Mouse (Mus musculus): ENCODE data around the gene Abcg2. TPM values are rescaled to one million over a fixed set of nuclear protein-coding genes. Genes with fewer than 3 reads are reported as not detected.

Abcg2 gene
- polyA plus RNA-seq, 1 experiment = 62.7 TPM

GRCm38 (mm10) chr6:58678530-58678929 lies 94.2 kb downstream of the Abcg2 start:
- no peak overlapping the region for H3K27ac ChIP-seq (ENCODE audit: insufficient read depth, low read length)
- no peaks in the 10 kb centered on the region for H3K9me3 ChIP-seq (replicated peaks; ENCODE audit: control insufficient read depth, insufficient read depth, low read length, poor library complexity, severe bottlenecking)
- no peak overlapping the region for H3K9ac ChIP-seq (ENCODE audit: low read depth, poor library complexity, severe bottlenecking)
- H3K4me1 ChIP-seq (ENCODE audit: control insufficient read depth, insufficient read depth, low read length) = no peaks in the 10 kb centered on the region
- H3K36me3 ChIP-seq (ENCODE audit: control insufficient read depth, insufficient read depth, low read length, poor library complexity, severe bottlenecking) = no peaks in the 10 kb centered on the region; the same call in 1 of the 2 replicates
- no peak for TF ChIP-seq EP300 (IDR thresholded peaks at IDR 0.05; ENCODE audit: insufficient read depth, low read depth, low read length)
- no peak for TF ChIP-seq POLR2A (IDR thresholded peaks at IDR 0.05; ENCODE audit: insufficient read depth, low read length)
- TF ChIP-seq CTCF (IDR thresholded peaks at IDR 0.05; ENCODE audit: low read depth, low read length) = no peak
- H3K4me3 ChIP-seq (ENCODE audit: low read depth, low read length) = no peak overlapping the region
- H3K27me3 ChIP-seq (ENCODE audit: control insufficient read depth, insufficient read depth, low read length, poor library complexity, severe bottlenecking) = no peaks in the 10 kb centered on the region

DNA sequence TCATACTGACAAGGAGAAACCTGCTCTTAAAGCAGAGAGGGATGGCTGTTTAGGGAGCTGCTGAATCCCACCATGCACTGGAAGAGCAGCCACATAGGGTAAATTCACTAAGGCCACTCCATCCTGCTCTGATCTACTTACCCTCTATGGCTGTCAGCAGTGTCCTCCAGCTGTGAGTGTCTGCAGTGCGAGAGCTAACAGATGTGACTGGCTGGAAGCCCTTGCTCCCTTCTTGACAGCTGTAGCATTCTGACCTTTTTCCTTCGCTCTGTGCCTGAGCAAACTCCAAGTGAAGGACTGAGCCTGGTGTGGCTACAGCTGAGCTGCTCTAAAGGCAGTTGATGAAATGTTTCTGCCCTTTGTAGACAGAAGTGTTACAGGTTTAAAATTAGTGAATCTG lies 107.3 kb downstream of the Abcg2 start:
- no peak overlapping the region for H3K9ac ChIP-seq (ENCODE audit: low read depth, poor library complexity, severe bottlenecking)
- H3K4me3 ChIP-seq (ENCODE audit: low read depth, low read length) = no peak overlapping the region
- no peaks in the 10 kb centered on the region for H3K4me1 ChIP-seq (ENCODE audit: control insufficient read depth, insufficient read depth, low read length)
- no peaks in the 10 kb centered on the region for H3K9me3 ChIP-seq (replicated peaks; ENCODE audit: control insufficient read depth, insufficient read depth, low read length, poor library complexity, severe bottlenecking)
- no peak overlapping the region for H3K27ac ChIP-seq (ENCODE audit: insufficient read depth, low read length)
- TF ChIP-seq POLR2A (IDR thresholded peaks at IDR 0.05; ENCODE audit: insufficient read depth, low read length) (no peak), EP300 (IDR thresholded peaks at IDR 0.05; ENCODE audit: insufficient read depth, low read depth, low read length) (no peak), CTCF (IDR thresholded peaks at IDR 0.05; ENCODE audit: low read depth, low read length) (no peak)
- H3K27me3 ChIP-seq (ENCODE audit: control insufficient read depth, insufficient read depth, low read length, poor library complexity, severe bottlenecking) = no peaks in the 10 kb centered on the region
- peaks cover 2% of the 10 kb centered on the region; the same call in 1 of the 2 replicates for H3K36me3 ChIP-seq (ENCODE audit: control insufficient read depth, insufficient read depth, low read length, poor library complexity, severe bottlenecking)

- no peak overlapping the region for H3K27ac ChIP-seq (ENCODE audit: insufficient read depth, low read length)
- H3K9me3 ChIP-seq (replicated peaks; ENCODE audit: control insufficient read depth, insufficient read depth, low read length, poor library complexity, severe bottlenecking) = peaks cover 4% of the 10 kb centered on the region; the same call in 1 of the 2 replicates
- H3K4me1 ChIP-seq (ENCODE audit: control insufficient read depth, insufficient read depth, low read length) = no peaks in the 10 kb centered on the region
- no peak overlapping the region for H3K9ac ChIP-seq (ENCODE audit: low read depth, poor library complexity, severe bottlenecking)
- H3K4me3 ChIP-seq (ENCODE audit: low read depth, low read length) = no peak overlapping the region
- H3K36me3 ChIP-seq (ENCODE audit: control insufficient read depth, insufficient read depth, low read length, poor library complexity, severe bottlenecking) = no peaks in the 10 kb centered on the region
- no peaks in the 10 kb centered on the region for H3K27me3 ChIP-seq (ENCODE audit: control insufficient read depth, insufficient read depth, low read length, poor library complexity, severe bottlenecking)
- no peak for TF ChIP-seq EP300 (IDR thresholded peaks at IDR 0.05; ENCODE audit: insufficient read depth, low read depth, low read length)
- no peak for TF ChIP-seq POLR2A (IDR thresholded peaks at IDR 0.05; ENCODE audit: insufficient read depth, low read length)
- TF ChIP-seq CTCF (IDR thresholded peaks at IDR 0.05; ENCODE audit: low read depth, low read length) = no peak
Measured at GRCm38 (mm10) chr6:58694257-58694656, 109.9 kb downstream of the Abcg2 start.

DNA sequence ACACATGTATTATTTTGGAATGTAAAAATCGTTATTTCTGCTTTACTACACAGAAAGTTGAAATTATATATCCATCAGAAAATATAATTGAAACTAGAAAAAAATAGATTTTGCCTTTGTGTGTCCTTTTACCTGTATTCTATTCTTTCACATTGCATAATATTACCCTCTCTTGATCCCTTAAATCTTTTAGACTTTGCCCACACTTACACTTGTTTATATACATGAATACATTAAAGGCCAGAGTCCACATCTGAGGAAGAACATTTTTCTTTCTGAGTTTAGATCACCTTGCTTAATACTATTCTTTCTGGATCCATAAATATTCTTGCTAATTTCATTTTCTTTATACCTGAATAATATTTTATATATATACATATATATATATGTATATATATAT lies 110.4 kb downstream of the Abcg2 start:
- H3K9me3 ChIP-seq (replicated peaks; ENCODE audit: control insufficient read depth, insufficient read depth, low read length, poor library complexity, severe bottlenecking) = peaks cover 4% of the 10 kb centered on the region; the same call in 1 of the 2 replicates
- H3K27me3 ChIP-seq (ENCODE audit: control insufficient read depth, insufficient read depth, low read length, poor library complexity, severe bottlenecking) = no peaks in the 10 kb centered on the region
- no peak overlapping the region for H3K9ac ChIP-seq (ENCODE audit: low read depth, poor library complexity, severe bottlenecking)
- no peak overlapping the region for H3K4me3 ChIP-seq (ENCODE audit: low read depth, low read length)
- H3K27ac ChIP-seq (ENCODE audit: insufficient read depth, low read length) = no peak overlapping the region
- TF ChIP-seq CTCF (IDR thresholded peaks at IDR 0.05; ENCODE audit: low read depth, low read length) = no peak
- H3K4me1 ChIP-seq (ENCODE audit: control insufficient read depth, insufficient read depth, low read length) = no peaks in the 10 kb centered on the region
- no peaks in the 10 kb centered on the region for H3K36me3 ChIP-seq (ENCODE audit: control insufficient read depth, insufficient read depth, low read length, poor library complexity, severe bottlenecking)

- Histone ChIP-seq H3K4me1 (ENCODE audit: control insufficient read depth, insufficient read depth, low read length) (no peaks in the 10 kb centered on the region), H3K4me3 (ENCODE audit: low read depth, low read length) (no peak overlapping the region), H3K9me3 (replicated peaks; ENCODE audit: control insufficient read depth, insufficient read depth, low read length, poor library complexity, severe bottlenecking) (no peaks in the 10 kb centered on the region), H3K36me3 (ENCODE audit: control insufficient read depth, insufficient read depth, low read length, poor library complexity, severe bottlenecking) (no peaks in the 10 kb centered on the region), H3K27me3 (ENCODE audit: control insufficient read depth, insufficient read depth, low read length, poor library complexity, severe bottlenecking) (no peaks in the 10 kb centered on the region), H3K27ac (ENCODE audit: insufficient read depth, low read length) (no peak overlapping the region), H3K9ac (ENCODE audit: low read depth, poor library complexity, severe bottlenecking) (no peak overlapping the region)
- TF ChIP-seq EP300 (IDR thresholded peaks at IDR 0.05; ENCODE audit: insufficient read depth, low read depth, low read length) (no peak), CTCF (IDR thresholded peaks at IDR 0.05; ENCODE audit: low read depth, low read length) (no peak), POLR2A (IDR thresholded peaks at IDR 0.05; ENCODE audit: insufficient read depth, low read length) (no peak)
Measured at GRCm38 (mm10) chr6:58710369-58710768, 126.0 kb downstream of the Abcg2 start.

- H3K9me3 ChIP-seq (replicated peaks; ENCODE audit: control insufficient read depth, insufficient read depth, low read length, poor library complexity, severe bottlenecking) = no peaks in the 10 kb centered on the region
- no peaks in the 10 kb centered on the region for H3K4me1 ChIP-seq (ENCODE audit: control insufficient read depth, insufficient read depth, low read length)
- H3K9ac ChIP-seq (ENCODE audit: low read depth, poor library complexity, severe bottlenecking) = no peak overlapping the region
- TF ChIP-seq POLR2A (IDR thresholded peaks at IDR 0.05; ENCODE audit: insufficient read depth, low read length) (no peak), EP300 (IDR thresholded peaks at IDR 0.05; ENCODE audit: insufficient read depth, low read depth, low read length) (no peak), CTCF (IDR thresholded peaks at IDR 0.05; ENCODE audit: low read depth, low read length) (no peak)
- no peak overlapping the region for H3K4me3 ChIP-seq (ENCODE audit: low read depth, low read length)
- H3K36me3 ChIP-seq (ENCODE audit: control insufficient read depth, insufficient read depth, low read length, poor library complexity, severe bottlenecking) = no peaks in the 10 kb centered on the region
- H3K27me3 ChIP-seq (ENCODE audit: control insufficient read depth, insufficient read depth, low read length, poor library complexity, severe bottlenecking) = no peaks in the 10 kb centered on the region
- H3K27ac ChIP-seq (ENCODE audit: insufficient read depth, low read length) = no peak overlapping the region
Measured at GRCm38 (mm10) chr6:58711909-58712308, 127.6 kb downstream of the Abcg2 start.
